Mouse (Mus musculus): ENCODE results near the gene Cdk6. TPM values are rescaled to one million over a fixed set of nuclear protein-coding genes. Genes with fewer than 3 reads are reported as not detected.
"Not testable (repeated sequence)": the region's sequence is repeated elsewhere in the genome, so short reads cannot be mapped to it uniquely, and the experiment has no call there.

Cdk6 gene
- polyA plus RNA-seq, 1 experiment from 2014 or later = 17.8 TPM

DNA sequence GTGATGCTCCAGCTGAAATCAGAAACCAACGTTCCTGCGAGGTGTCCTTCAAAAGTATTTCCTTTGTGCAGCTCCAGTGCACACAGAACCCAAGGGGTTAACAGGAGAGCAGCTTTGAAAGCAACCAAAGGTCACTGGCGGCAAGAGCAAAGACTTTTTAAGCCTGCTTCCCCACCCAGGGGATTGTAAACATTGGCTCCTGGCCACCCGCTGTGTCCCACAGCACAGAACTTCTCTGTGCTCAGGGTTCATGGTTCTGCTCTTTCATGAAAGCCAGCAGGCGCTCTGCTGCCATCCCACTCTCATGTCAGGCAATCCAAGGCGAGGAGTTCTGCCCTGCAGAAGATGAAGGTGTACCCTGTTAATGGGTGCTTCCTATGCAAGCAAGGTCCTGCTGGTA lies 112.7 kb downstream of the Cdk6 start:
- not testable (repeated sequence) for H3K4me1 ChIP-seq (replicated peaks; ENCODE audit: control insufficient read depth, insufficient read depth, low read length); DNase-seq (ENCODE audit: low spot score); H3K4me3 ChIP-seq (ENCODE audit: low read depth, low read length); H3K27ac ChIP-seq (ENCODE audit: low read depth, low read length); H3K9me3 ChIP-seq (ENCODE audit: control insufficient read depth, low read length); H3K36me3 ChIP-seq (ENCODE audit: control insufficient read depth, insufficient read depth, low read length); H3K9ac ChIP-seq (ENCODE audit: low read depth, low read length); H3K4me2 ChIP-seq (replicated peaks; ENCODE audit: low read depth, low read length); H3K27me3 ChIP-seq (ENCODE audit: control insufficient read depth, insufficient read depth, low read length); ATAC-seq (ENCODE audit: low FRiP score)
- 2% methylated on average over 6 of the region's 6 CpGs for WGBS

GRCm38 (mm10) chr5:3460907-3461306 lies 119.6 kb downstream of the Cdk6 start:
- no peak overlapping the region for H3K4me3 ChIP-seq (ENCODE audit: low read depth, low read length)
- no peaks in the 10 kb centered on the region for H3K36me3 ChIP-seq (ENCODE audit: control insufficient read depth, insufficient read depth, low read length)
- no peak overlapping the region for H3K27ac ChIP-seq (ENCODE audit: low read depth, low read length)
- no peak overlapping the region for H3K4me2 ChIP-seq (replicated peaks; ENCODE audit: low read depth, low read length)
- no peaks in the 10 kb centered on the region for H3K27me3 ChIP-seq (ENCODE audit: control insufficient read depth, insufficient read depth, low read length)
- ATAC-seq (ENCODE audit: low FRiP score) (no peak), DNase-seq (ENCODE audit: low spot score) (no peak)
- no peak overlapping the region for H3K9ac ChIP-seq (ENCODE audit: low read depth, low read length)
- H3K4me1 ChIP-seq (replicated peaks; ENCODE audit: control insufficient read depth, insufficient read depth, low read length) = no peaks in the 10 kb centered on the region
- 86% methylated on average over 9 of the region's 9 CpGs for WGBS
- no peaks in the 10 kb centered on the region for H3K9me3 ChIP-seq (ENCODE audit: control insufficient read depth, low read length)

- DNase-seq (ENCODE audit: low spot score) = no peak
Measured at GRCm38 (mm10) chr5:3461401-3461800, 120.1 kb downstream of the Cdk6 start.

DNA sequence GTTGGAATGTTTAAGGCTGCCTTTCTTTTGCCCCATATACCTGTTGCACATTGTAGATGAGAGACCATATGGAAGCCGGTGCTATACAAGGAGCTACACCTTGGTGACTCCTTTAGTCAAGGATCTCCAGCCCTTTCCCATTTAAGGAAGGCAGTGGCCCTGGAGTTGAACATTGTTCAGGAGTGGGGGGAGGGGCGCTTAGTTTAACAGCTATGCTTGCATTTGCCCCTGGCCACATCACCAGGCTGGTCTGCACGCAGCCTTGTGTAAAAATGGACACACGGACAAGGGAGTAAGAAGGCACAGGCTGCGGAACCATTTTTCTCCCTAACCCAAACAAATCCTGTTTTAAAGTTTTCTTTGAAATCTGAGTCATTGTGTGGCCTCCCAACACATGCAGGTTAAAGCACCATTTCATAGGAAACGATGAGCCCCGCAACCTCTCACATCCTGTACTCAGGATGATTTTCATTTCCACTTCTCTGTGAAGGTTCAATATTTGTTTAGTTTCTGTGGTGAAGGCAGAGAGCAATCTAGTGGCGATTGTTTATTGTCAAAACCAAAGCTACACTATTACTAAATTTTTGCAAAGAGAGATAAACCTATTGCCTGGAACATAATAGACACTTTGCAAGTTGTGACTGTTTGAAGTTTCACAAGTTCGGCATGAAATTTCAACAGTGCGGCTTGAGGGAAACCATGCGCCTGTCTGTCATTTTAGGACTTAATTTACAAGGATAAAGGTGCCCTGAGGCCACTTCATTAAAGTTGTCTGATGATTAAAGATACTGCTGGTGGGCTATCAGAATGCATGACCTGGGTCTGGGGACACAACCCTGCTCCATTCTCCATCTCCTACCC lies 121.8 kb downstream of the Cdk6 start:
- Histone ChIP-seq H3K36me3 (ENCODE audit: control insufficient read depth, insufficient read depth, low read length) (no peaks in the 10 kb centered on the region), H3K27ac (ENCODE audit: low read depth, low read length) (no peak overlapping the region), H3K4me2 (replicated peaks; ENCODE audit: low read depth, low read length) (no peak overlapping the region), H3K9ac (ENCODE audit: low read depth, low read length) (no peak overlapping the region), H3K4me3 (ENCODE audit: low read depth, low read length) (no peak overlapping the region), H3K27me3 (ENCODE audit: control insufficient read depth, insufficient read depth, low read length) (no peaks in the 10 kb centered on the region), H3K9me3 (ENCODE audit: control insufficient read depth, low read length) (no peaks in the 10 kb centered on the region), H3K4me1 (replicated peaks; ENCODE audit: control insufficient read depth, insufficient read depth, low read length) (no peaks in the 10 kb centered on the region)
- DNase-seq (ENCODE audit: low spot score) (no peak), ATAC-seq (ENCODE audit: low FRiP score) (no peak)
- 77% methylated on average over 11 of the region's 11 CpGs for WGBS

More at GRCm38 (mm10) chr5:3461401-3461800, 120.1 kb downstream of the Cdk6 start:
- 87% methylated on average over 7 of the region's 7 CpGs for WGBS
- Histone ChIP-seq H3K9me3 (ENCODE audit: control insufficient read depth, low read length) (no peaks in the 10 kb centered on the region), H3K9ac (ENCODE audit: low read depth, low read length) (no peak overlapping the region), H3K36me3 (ENCODE audit: control insufficient read depth, insufficient read depth, low read length) (no peaks in the 10 kb centered on the region), H3K27me3 (ENCODE audit: control insufficient read depth, insufficient read depth, low read length) (no peaks in the 10 kb centered on the region), H3K27ac (ENCODE audit: low read depth, low read length) (no peak overlapping the region), H3K4me1 (replicated peaks; ENCODE audit: control insufficient read depth, insufficient read depth, low read length) (no peaks in the 10 kb centered on the region), H3K4me2 (replicated peaks; ENCODE audit: low read depth, low read length) (no peak overlapping the region), H3K4me3 (ENCODE audit: low read depth, low read length) (no peak overlapping the region)
- no peak for ATAC-seq (ENCODE audit: low FRiP score)

- ATAC-seq (ENCODE audit: low FRiP score) = no peak
- Histone ChIP-seq H3K27me3 (ENCODE audit: control insufficient read depth, insufficient read depth, low read length) (no peaks in the 10 kb centered on the region), H3K27ac (ENCODE audit: low read depth, low read length) (no peak overlapping the region), H3K4me3 (ENCODE audit: low read depth, low read length) (no peak overlapping the region), H3K9ac (ENCODE audit: low read depth, low read length) (no peak overlapping the region), H3K9me3 (ENCODE audit: control insufficient read depth, low read length) (no peaks in the 10 kb centered on the region), H3K4me2 (replicated peaks; ENCODE audit: low read depth, low read length) (no peak overlapping the region), H3K4me1 (replicated peaks; ENCODE audit: control insufficient read depth, insufficient read depth, low read length) (no peaks in the 10 kb centered on the region), H3K36me3 (ENCODE audit: control insufficient read depth, insufficient read depth, low read length) (no peaks in the 10 kb centered on the region)
- 93% methylated on average over 3 of the region's 3 CpGs for WGBS
- no peak for DNase-seq (ENCODE audit: low spot score)
Measured at GRCm38 (mm10) chr5:3463758-3464157, 122.5 kb downstream of the Cdk6 start.

- Histone ChIP-seq H3K9me3 (ENCODE audit: control insufficient read depth, low read length) (no peaks in the 10 kb centered on the region), H3K27ac (ENCODE audit: low read depth, low read length) (no peak overlapping the region), H3K9ac (ENCODE audit: low read depth, low read length) (no peak overlapping the region), H3K4me2 (replicated peaks; ENCODE audit: low read depth, low read length) (no peak overlapping the region), H3K4me3 (ENCODE audit: low read depth, low read length) (no peak overlapping the region), H3K27me3 (ENCODE audit: control insufficient read depth, insufficient read depth, low read length) (no peaks in the 10 kb centered on the region), H3K4me1 (replicated peaks; ENCODE audit: control insufficient read depth, insufficient read depth, low read length) (no peaks in the 10 kb centered on the region), H3K36me3 (ENCODE audit: control insufficient read depth, insufficient read depth, low read length) (no peaks in the 10 kb centered on the region)
- ATAC-seq (ENCODE audit: low FRiP score) (no peak), DNase-seq (ENCODE audit: low spot score) (no peak)
- 71% methylated on average over 7 of the region's 7 CpGs for WGBS
Measured at GRCm38 (mm10) chr5:3466069-3466877, 125.0 kb downstream of the Cdk6 start.

DNA sequence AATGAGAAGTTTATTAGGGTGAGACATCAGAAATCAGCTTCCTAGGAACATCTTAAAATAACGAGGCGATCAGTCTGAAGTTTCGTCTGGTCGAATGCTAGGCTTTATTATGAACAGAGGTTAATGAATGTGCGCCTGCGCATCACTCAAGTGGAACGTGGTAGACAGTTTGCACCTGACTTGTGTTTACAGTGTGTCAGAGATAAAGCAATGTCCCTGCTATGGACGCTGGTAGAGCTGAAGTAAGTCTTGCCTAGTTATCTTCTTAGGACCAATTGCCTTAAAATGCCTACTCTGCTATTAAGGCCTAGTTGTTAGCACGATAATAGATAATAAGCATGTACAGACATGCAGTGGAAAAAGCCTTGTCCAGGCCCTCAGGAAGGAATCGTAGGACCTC lies 129.6 kb downstream of the Cdk6 start:
- Histone ChIP-seq H3K4me3 (ENCODE audit: low read depth, low read length) (no peak overlapping the region), H3K9ac (ENCODE audit: low read depth, low read length) (no peak overlapping the region), H3K36me3 (ENCODE audit: control insufficient read depth, insufficient read depth, low read length) (no peaks in the 10 kb centered on the region), H3K4me2 (replicated peaks; ENCODE audit: low read depth, low read length) (no peak overlapping the region), H3K4me1 (replicated peaks; ENCODE audit: control insufficient read depth, insufficient read depth, low read length) (no peaks in the 10 kb centered on the region), H3K27ac (ENCODE audit: low read depth, low read length) (no peak overlapping the region), H3K27me3 (ENCODE audit: control insufficient read depth, insufficient read depth, low read length) (no peaks in the 10 kb centered on the region), H3K9me3 (ENCODE audit: control insufficient read depth, low read length) (no peaks in the 10 kb centered on the region)
- ATAC-seq (ENCODE audit: low FRiP score) = no peak
- no peak for DNase-seq (ENCODE audit: low spot score)
- WGBS = 91% methylated on average over 10 of the region's 10 CpGs

GRCm38 (mm10) chr5:3472311-3473156 lies 131.2 kb downstream of the Cdk6 start:
- H3K9me3 ChIP-seq (ENCODE audit: control insufficient read depth, low read length) = no peaks in the 10 kb centered on the region

More at GRCm38 (mm10) chr5:3472311-3473156, 131.2 kb downstream of the Cdk6 start:
- no peaks in the 10 kb centered on the region for H3K36me3 ChIP-seq (ENCODE audit: control insufficient read depth, insufficient read depth, low read length)
- 89% methylated on average over 22 of the region's 22 CpGs for WGBS
- no peak overlapping the region for H3K9ac ChIP-seq (ENCODE audit: low read depth, low read length)
- H3K4me2 ChIP-seq (replicated peaks; ENCODE audit: low read depth, low read length) = no peak overlapping the region
- no peak for DNase-seq (ENCODE audit: low spot score)
- no peak overlapping the region for H3K27ac ChIP-seq (ENCODE audit: low read depth, low read length)
- ATAC-seq (ENCODE audit: low FRiP score) = no peak
- H3K4me1 ChIP-seq (replicated peaks; ENCODE audit: control insufficient read depth, insufficient read depth, low read length) = no peaks in the 10 kb centered on the region
- H3K27me3 ChIP-seq (ENCODE audit: control insufficient read depth, insufficient read depth, low read length) = no peaks in the 10 kb centered on the region
- H3K4me3 ChIP-seq (ENCODE audit: low read depth, low read length) = no peak overlapping the region
